Mouse (Mus musculus): Measurements from ENCODE around the gene Pde4b.

- TF ChIP-seq POLR2A (IDR thresholded peaks at IDR 0.05; ENCODE audit: extremely low read depth, insufficient read depth, low read length) (no peak), CTCF (IDR thresholded peaks at IDR 0.05; ENCODE audit: extremely low read depth, insufficient read depth, low read length) (no peak)
Measured at GRCm38 (mm10) chr4:102353641-102354403, 266.5 kb downstream of the Pde4b start.
